Mouse (Mus musculus) kidney, adult 2 months (tissue): ENCODE data around the gene Cacybp.

Source experiments
- CTCF ChIP-seq: fragments of 200-500 bp; conservative IDR thresholded peaks from 2 replicates; pipeline ENCODE4 v1.5.1; 2011; ENCODE audit warnings: low read depth, mild to moderate bottlenecking, control low read depth, low read length, moderate library complexity, mixed read lengths; ENCODE audit not compliant: insufficient read depth, insufficient read length
- POLR2A ChIP-seq: fragments of 200-500 bp; IDR thresholded peaks from one replicate; pipeline ENCODE4 v1.6.1; 2011; ENCODE audit warnings: low read depth, low read length, control low read depth

GRCm38 (mm10) chr1:160247473-160247872 is 34.8 kb upstream of the Cacybp start:
- no peak for TF ChIP-seq CTCF
- no peak for TF ChIP-seq POLR2A
